Mouse (Mus musculus): ENCODE measurements around the gene Cwc25. TPM values are rescaled to one million over a fixed set of nuclear protein-coding genes. Genes with fewer than 3 reads are reported as not detected.

The Cwc25 gene
- polyA plus RNA-seq (2012; rRNA removed): 18.3 and 18.7 TPM in 2 replicates

GRCm38 (mm10) chr11:97766154-97766881, at the start of gene Cwc25:
Cwc25 (minus strand) TSS chr11:97766556.

GRCm38 (mm10) chr11:97798782-97799145, 32.4 kb upstream of the Cwc25 start, which contains the start of gene Lasp1:
Lasp1 (plus strand) TSS chr11:97799000.

GRCm38 (mm10) chr11:97781832-97782563, 15.6 kb upstream of the Cwc25 start, which contains the start of gene Rpl23:
Rpl23 (minus strand) TSS chr11:97782437.

GRCm38 (mm10) chr11:97775808-97776496, 9.6 kb upstream of the Cwc25 start, which contains the start of gene 1700001P01Rik:
1700001P01Rik (minus strand) TSS chr11:97775918.

GRCm38 (mm10) chr11:97744063-97744717, 22.2 kb downstream of the Cwc25 start, which contains the start of gene Pip4k2b:
Pip4k2b (minus strand) TSS chr11:97744704.

GRCm38 (mm10) chr11:97703039-97703826, 63.1 kb downstream of the Cwc25 start, which contains the start of gene Psmb3:
Psmb3 (plus strand) TSS chr11:97703399.

GRCm38 (mm10) chr11:97700003-97700745, 66.2 kb downstream of the Cwc25 start, which contains the start of gene Pcgf2:
Pcgf2 (minus strand) TSS chr11:97700497.

Other genes starting within 250 kb of the Cwc25 start
- gene Srcin1, start 190.4 kb downstream of the Cwc25 start, polyA plus RNA-seq (2012; rRNA removed): 56.5 and 72.4 TPM in 2 replicates
- 3.5 and 3.8 TPM in 2 replicates for gene Epop, start 136.9 kb downstream of the Cwc25 start, polyA plus RNA-seq (2012; rRNA removed)
- gene Mllt6, start 103.1 kb downstream of the Cwc25 start, polyA plus RNA-seq (2012; rRNA removed): 32.0 and 36.5 TPM in 2 replicates
- 20.8 and 23.4 TPM in 2 replicates for gene Cisd3, start 80.7 kb downstream of the Cwc25 start, polyA plus RNA-seq (2012; rRNA removed)
- gene Pcgf2, start 66.1 kb downstream of the Cwc25 start, polyA plus RNA-seq (2012; rRNA removed): 118 and 137 TPM in 2 replicates
- 357 and 383 TPM in 2 replicates for gene Psmb3, start 63.2 kb downstream of the Cwc25 start, polyA plus RNA-seq (2012; rRNA removed)
- 86.8 and 94.0 TPM in 2 replicates for gene Pip4k2b, start 21.9 kb downstream of the Cwc25 start, polyA plus RNA-seq (2012; rRNA removed)
- 0.79 and 0.91 TPM in 2 replicates for gene 1700001P01Rik, start 9.4 kb upstream of the Cwc25 start, polyA plus RNA-seq (2012; rRNA removed)
- 536 and 583 TPM in 2 replicates for gene Rpl23, start 15.9 kb upstream of the Cwc25 start, polyA plus RNA-seq (2012; rRNA removed)
- gene Lasp1, start 32.4 kb upstream of the Cwc25 start, polyA plus RNA-seq (2012; rRNA removed): 106 and 122 TPM in 2 replicates
- 36.0 and 36.9 TPM in 2 replicates for gene B230217C12Rik, start 74.2 kb upstream of the Cwc25 start, polyA plus RNA-seq (2012; rRNA removed)
- gene Fbxo47, start 117.6 kb upstream of the Cwc25 start, polyA plus RNA-seq (2012; rRNA removed): 0.45 and 0.60 TPM in 2 replicates
- gene Plxdc1, start 219.9 kb upstream of the Cwc25 start, polyA plus RNA-seq (2012; rRNA removed): 1.9 and 2.0 TPM in 2 replicates
- 2.5 and 2.6 TPM in 2 replicates for gene Arl5c, start 229.6 kb upstream of the Cwc25 start, polyA plus RNA-seq (2012; rRNA removed)